Mouse (Mus musculus): Measurements from ENCODE around the gene Ccdc107. TPM values are rescaled to one million over a fixed set of nuclear protein-coding genes. Genes with fewer than 3 reads are reported as not detected.
A peak's percentile ranks its signal among the peaks of the same experiment; 100 is the strongest.
"Not testable (repeated sequence)": the region's sequence is repeated elsewhere in the genome, so short reads cannot be mapped to it uniquely, and the experiment has no call there.

Ccdc107 gene
- total RNA-seq, 2 experiments from 2014 or later: 46.3 to 47.9 TPM

DNA sequence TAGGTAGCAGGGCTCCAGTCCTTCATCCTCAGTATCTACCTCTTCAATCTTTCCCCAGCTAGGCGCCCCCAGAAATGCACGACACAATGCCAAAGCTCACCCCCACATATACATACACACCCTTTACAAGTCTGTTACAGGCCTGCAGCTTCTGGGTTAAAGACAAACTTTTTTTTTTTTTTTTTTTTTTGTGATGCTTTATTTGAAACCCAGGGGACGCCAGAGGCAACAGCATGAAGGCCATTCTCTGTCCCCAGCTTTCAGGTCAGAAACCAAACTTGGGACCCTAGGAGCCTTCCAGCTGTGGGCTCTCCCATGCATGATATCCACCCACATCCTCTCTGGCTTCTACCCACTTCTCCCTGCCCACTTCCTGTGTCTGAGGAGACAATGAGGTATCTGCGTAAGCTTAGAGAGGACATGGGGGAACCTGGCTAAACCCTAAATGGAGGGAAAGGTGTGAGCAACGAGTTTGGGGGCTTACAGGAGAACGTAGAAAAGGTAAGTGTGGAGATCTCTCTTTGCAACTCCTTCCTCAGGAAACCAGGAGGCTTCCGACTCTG is 10.7 kb upstream of the Ccdc107 start:
- ATAC-seq (replicated peaks; ENCODE audit: low FRiP score, low TSS enrichment, poor library complexity, severe bottlenecking): no peak

DNA sequence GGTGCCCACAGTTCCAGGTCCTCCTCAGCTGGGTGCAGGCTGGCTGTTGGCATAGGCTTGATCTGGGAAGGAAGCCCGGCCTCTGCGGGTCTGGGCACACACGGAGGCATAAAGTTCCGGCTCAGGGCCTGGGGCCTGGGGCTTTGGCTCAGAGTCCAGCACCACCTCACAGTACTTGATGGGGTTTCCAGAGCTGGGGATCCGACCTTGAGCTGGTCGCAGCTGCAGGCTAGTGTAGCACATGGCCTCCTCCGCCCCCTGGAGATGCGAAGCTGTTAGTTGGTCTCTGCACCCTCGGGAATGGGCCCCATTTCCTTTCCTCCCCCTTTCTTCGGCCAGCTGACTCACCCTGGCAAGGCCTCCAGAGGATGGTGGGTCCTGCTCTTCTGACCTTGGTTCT is 10.1 kb upstream of the Ccdc107 start:
- no peak for ATAC-seq (replicated peaks; ENCODE audit: low FRiP score, low TSS enrichment, poor library complexity, severe bottlenecking)

GRCm38 (mm10) chr4:43483535-43484091 is 9.1 kb upstream of the Ccdc107 start, which contains the start of gene Sit1:
Sit1 (minus strand) TSS chr4:43483734.
- ATAC-seq (replicated peaks; ENCODE audit: low FRiP score, low TSS enrichment, poor library complexity, severe bottlenecking): no peak

GRCm38 (mm10) chr4:43485666-43486065 is 7.0 kb upstream of the Ccdc107 start:
- ATAC-seq (replicated peaks; ENCODE audit: low FRiP score, low TSS enrichment, poor library complexity, severe bottlenecking): not testable (repeated sequence)

DNA sequence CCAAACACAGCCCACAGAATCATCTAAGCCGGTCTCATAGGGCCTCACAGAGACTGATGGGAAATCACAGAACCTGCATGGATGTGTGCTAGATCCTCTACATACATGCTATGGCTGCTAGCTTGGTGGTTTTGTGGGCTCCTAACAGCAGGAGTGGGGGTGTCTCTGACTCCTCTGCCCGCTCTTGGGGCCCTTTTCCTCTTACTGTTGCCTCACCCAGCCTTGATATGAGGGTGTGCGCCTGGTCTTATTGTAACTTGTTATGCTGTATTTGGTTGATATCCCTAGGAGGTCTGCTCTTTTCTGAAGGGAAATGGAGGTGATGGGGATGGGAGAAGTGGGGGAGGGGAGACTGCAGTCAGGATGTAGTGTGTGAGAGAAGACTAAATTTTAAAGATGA is 3.1 kb upstream of the Ccdc107 start:
- no peak for ATAC-seq (replicated peaks; ENCODE audit: low FRiP score, low TSS enrichment, poor library complexity, severe bottlenecking)

DNA sequence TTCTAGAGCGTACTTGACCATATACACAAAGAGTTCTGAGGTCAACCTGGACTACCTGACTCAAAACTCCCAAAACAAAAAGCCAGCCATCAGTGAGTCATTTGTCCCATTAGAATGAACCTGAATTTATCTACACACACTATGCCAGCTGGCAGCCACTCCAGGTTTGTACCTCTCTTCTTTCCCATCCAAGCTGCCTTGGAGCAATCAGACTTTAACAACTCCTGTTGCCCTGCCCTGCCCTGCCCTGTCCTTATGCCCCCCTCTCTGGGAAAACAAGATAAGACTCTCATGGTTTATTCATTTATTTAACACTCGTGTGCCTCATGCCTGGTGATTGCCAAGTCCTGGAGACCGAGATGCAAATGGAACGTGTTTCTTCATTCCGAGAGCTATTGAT is 1.9 kb upstream of the Ccdc107 start:
- peak; percentile 52 for ATAC-seq (replicated peaks; ENCODE audit: low FRiP score, low TSS enrichment, poor library complexity, severe bottlenecking)

DNA sequence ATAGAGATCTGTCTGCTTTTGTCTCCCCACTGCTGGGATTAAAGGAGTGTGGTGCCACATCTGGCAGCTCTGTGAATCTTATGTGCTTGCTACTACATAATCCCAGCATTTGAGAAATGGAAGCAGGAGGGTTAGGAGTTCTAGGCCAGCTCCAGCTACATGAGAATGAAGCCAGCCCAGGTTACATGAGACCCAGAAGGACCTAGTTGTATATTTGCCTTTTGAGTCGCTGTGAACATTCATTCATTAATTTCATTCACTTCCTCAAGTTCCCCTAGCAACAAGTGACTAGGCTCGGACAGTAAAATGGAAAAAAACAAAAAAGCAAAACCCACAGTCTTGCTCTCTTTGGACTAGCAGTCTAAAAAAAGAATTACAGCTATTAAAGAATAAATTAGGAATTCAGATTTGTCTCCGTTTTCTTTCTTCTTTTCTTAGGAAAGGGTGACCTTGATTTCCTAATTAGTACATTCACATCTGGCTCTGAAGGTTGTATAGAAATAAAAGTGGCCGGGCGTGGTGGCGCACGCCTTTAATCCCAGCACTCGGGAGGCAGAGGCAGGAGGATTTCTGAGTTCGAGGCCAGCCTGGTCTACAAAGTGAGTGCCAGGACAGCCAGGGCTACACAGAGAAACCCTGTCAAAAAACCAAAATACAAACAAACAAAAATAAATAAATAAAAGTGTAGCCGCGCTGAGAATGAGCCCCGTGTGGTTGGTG is 439 bp upstream of the Ccdc107 start:
- no peak for ATAC-seq (replicated peaks; ENCODE audit: low FRiP score, low TSS enrichment, poor library complexity, severe bottlenecking)

DNA sequence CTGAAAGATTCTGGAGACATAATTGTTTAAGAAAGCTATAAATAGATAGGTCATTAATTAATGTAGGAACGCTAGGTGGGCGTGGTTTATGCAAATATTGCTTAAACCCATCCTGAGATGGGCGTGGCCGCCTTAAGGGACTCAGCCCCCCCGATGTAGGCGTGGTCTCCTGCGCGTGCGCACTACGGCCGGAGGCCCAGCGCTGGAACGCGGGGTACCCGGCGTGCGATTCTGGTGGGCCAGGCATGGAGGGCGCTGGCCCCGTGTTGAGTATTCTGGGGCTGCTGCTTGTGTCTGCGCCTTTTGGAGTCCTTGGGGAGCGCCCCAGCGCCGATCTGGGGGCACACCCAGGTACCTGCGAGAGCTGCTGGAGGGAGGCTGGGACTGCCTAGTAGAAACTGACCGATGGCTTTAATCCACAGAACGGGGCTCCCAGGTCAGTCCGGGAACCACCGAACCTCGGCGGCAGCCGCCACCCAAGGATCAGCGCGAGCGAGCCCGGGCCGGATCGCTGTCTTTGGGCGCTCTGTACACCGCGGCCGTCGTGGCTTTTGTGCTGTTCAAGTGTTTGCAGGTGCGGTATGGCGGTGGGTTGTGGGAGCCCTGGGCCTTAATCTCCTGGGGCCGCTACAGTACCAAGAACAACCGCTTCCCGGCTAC is 616 bp downstream of the Ccdc107 start:
- peak; percentile 72 for ATAC-seq (replicated peaks; ENCODE audit: low FRiP score, low TSS enrichment, poor library complexity, severe bottlenecking)

DNA sequence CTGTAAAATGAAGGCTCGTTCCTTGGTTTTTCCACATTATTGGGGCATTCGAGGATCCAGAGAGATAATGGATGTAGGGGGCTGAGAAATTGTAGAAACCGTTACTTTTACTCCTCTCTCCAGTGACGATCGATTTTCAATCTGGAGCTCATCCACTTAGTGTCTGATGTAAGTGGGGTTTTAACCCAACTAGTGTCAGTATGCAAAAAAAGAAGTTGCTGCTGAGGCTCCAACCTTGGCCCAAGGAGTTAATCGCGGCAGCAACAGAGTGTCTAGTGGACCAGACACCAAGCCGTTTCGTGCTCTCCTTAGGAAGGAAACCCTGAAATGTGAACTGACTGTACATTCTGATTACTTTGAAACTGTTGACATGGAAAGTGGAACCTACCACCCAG is 1.1 kb downstream of the Ccdc107 start:
- no peak for ATAC-seq (replicated peaks; ENCODE audit: low FRiP score, low TSS enrichment, poor library complexity, severe bottlenecking)

DNA sequence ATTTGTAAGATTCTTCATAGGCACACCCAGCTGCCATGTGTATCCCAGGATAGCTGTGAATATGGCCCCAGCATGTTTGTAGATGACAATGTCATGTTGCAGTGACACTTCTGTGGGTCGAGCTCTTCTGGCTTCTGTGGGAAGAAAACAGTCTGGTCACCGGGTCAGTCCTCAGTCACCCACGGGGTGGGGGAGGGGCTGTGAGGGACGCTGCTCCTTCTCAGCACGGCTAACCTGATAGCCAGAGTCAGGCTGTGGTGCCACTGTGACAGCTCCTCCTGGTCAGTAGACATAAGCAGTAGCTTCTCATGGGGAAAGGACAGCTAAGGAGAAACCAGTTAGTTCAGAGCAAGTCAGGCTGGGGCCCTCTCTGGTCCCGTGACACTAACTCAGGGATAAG is 3.9 kb downstream of the Ccdc107 start:
- no peak for ATAC-seq (replicated peaks; ENCODE audit: low FRiP score, low TSS enrichment, poor library complexity, severe bottlenecking)

DNA sequence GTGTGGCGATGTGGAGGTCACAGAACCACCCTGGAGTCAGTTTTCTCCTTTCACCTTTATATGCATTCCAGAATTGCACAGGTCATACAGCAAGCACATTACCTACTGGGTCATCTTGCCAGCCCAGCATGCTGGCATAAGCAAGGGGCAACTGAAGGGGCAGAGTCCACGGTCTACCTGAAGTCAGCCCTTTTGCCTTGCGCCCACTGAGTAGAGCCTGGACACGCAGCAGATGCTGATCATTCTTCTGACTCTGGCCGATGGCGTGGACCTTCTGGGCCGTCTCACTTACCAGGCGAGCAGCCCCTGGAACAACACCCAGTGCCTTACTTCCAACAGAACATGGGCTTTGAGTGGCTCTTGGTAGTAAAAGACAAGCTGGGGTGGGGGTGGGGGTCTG is 4.7 kb downstream of the Ccdc107 start:
- ATAC-seq (replicated peaks; ENCODE audit: low FRiP score, low TSS enrichment, poor library complexity, severe bottlenecking): no peak

GRCm38 (mm10) chr4:43497946-43498345 is 5.2 kb downstream of the Ccdc107 start:
- ATAC-seq (replicated peaks; ENCODE audit: low FRiP score, low TSS enrichment, poor library complexity, severe bottlenecking): no peak

- ATAC-seq (replicated peaks; ENCODE audit: low FRiP score, low TSS enrichment, poor library complexity, severe bottlenecking): peak; percentile 50; the same call in 1 of the 2 replicates
These were observed 6.3 kb downstream of the Ccdc107 start for GRCm38 (mm10) chr4:43498983-43499382.

DNA sequence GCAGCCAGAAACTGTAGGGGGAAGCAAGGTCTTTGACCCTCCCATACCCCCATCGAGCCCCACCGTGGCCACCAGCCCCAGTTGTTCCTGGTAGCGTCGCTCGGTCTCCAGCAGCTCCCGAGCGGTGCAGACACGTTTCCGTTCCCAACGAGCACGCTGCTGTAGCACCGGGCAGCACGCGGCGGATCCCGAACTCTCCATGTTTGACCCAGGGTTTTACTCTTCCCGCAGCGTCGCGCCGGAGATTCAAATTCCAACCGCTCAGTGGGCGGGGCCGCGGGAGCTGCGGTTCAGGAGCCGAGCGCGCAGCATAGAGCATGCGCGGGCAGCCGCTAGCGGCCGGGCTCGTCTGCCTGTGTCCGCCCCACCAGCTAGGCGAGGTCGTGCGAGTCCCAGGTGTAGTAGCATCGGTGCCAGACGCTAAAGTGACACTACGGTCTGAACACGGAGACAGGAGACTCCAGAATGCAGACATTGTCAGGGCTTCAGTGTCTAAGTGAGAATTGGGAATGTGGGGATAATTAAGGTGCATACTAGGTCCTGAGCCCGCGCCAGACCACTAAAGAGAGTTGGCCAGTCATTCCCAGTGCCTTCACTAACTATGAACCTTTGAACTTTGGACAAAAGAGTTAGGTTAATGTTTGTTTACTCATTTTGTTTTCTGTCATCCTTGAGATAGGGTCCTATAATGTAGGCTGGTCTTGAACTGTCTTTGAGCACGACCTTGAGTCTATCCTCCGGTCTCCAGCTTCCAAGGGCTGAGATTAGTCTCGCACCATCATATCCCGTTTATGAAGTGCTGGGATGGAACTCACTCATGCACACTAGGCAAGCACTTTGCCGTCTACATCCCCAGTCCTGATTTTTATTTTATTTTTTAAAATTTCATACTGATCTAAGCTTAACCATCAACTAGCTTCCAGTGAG is 7.0 kb downstream of the Ccdc107 start, which contains the start of gene Arhgef39:
Arhgef39 (minus strand) TSS at position 289 of the 927 bp plus-strand sequence.
- ATAC-seq (replicated peaks; ENCODE audit: low FRiP score, low TSS enrichment, poor library complexity, severe bottlenecking): peak; percentile 71

- no peak for ATAC-seq (replicated peaks; ENCODE audit: low FRiP score, low TSS enrichment, poor library complexity, severe bottlenecking)
These were observed 10.3 kb downstream of the Ccdc107 start for GRCm38 (mm10) chr4:43503041-43503440.

- ATAC-seq (replicated peaks; ENCODE audit: low FRiP score, low TSS enrichment, poor library complexity, severe bottlenecking): no peak
These were observed 10.8 kb downstream of the Ccdc107 start for GRCm38 (mm10) chr4:43503506-43503905.

- ATAC-seq (replicated peaks; ENCODE audit: low FRiP score, low TSS enrichment, poor library complexity, severe bottlenecking): no peak
These were observed 11.6 kb downstream of the Ccdc107 start for GRCm38 (mm10) chr4:43504269-43504668.

GRCm38 (mm10) chr4:43506074-43506473 is 13.4 kb downstream of the Ccdc107 start:
- no peak for ATAC-seq (replicated peaks; ENCODE audit: low FRiP score, low TSS enrichment, poor library complexity, severe bottlenecking)

- ATAC-seq (replicated peaks; ENCODE audit: low FRiP score, low TSS enrichment, poor library complexity, severe bottlenecking): no peak
These were observed 14.0 kb downstream of the Ccdc107 start, which contains the start of gene Car9 for GRCm38 (mm10) chr4:43506536-43507185. Car9 (plus strand) TSS chr4:43506966.

Measured in megakaryocyte-erythroid progenitor cell, adult 5-6 weeks (primary cell).